Mouse (Mus musculus): ENCODE data around the gene 2810021J22Rik. TPM values are rescaled to one million over a fixed set of nuclear protein-coding genes. Genes with fewer than 3 reads are reported as not detected.

Gene 2810021J22Rik
- polyA plus RNA-seq, 1 experiment from 2014 or later: 11.7 TPM

GRCm38 (mm10) chr11:58890511-58890910, 23.5 kb downstream of the 2810021J22Rik start:
- Histone ChIP-seq H3K4me2 (no peak overlapping the region), H3K27ac (replicated peaks) (no peak overlapping the region), H3K27me3 (replicated peaks) (no peaks in the 10 kb centered on the region), H3K9me3 (replicated peaks) (no peaks in the 10 kb centered on the region), H3K4me3 (replicated peaks) (no peak overlapping the region), H3K4me1 (no peaks in the 10 kb centered on the region), H3K36me3 (peaks cover 56% of the 10 kb centered on the region), H3K9ac (replicated peaks) (no peak overlapping the region)
- 93% methylated on average over 10 of the region's 10 CpGs for WGBS
- ATAC-seq (ENCODE audit: low FRiP score): no peak

- WGBS: 75% methylated on average over 6 of the region's 6 CpGs
- H3K4me3 ChIP-seq (replicated peaks): no peak overlapping the region
- H3K9ac ChIP-seq (replicated peaks): no peak overlapping the region
- ATAC-seq (ENCODE audit: low FRiP score): no peak
- H3K4me2 ChIP-seq: no peak overlapping the region
- H3K9me3 ChIP-seq (replicated peaks): no peaks in the 10 kb centered on the region
- no peaks in the 10 kb centered on the region for H3K4me1 ChIP-seq
- peaks cover 72% of the 10 kb centered on the region for H3K36me3 ChIP-seq
- no peak overlapping the region for H3K27ac ChIP-seq (replicated peaks)
- no peaks in the 10 kb centered on the region for H3K27me3 ChIP-seq (replicated peaks)
These were observed 27.4 kb downstream of the 2810021J22Rik start for GRCm38 (mm10) chr11:58894456-58894855.

- Histone ChIP-seq H3K27ac (replicated peaks) (no peak overlapping the region), H3K9ac (replicated peaks) (no peak overlapping the region), H3K27me3 (replicated peaks) (no peaks in the 10 kb centered on the region), H3K4me3 (replicated peaks) (no peak overlapping the region), H3K4me2 (no peak overlapping the region), H3K9me3 (replicated peaks) (no peaks in the 10 kb centered on the region), H3K36me3 (peaks cover 61% of the 10 kb centered on the region), H3K4me1 (peaks cover 7% of the 10 kb centered on the region)
- no peak for ATAC-seq (ENCODE audit: low FRiP score)
- WGBS: 79% methylated on average over 6 of the region's 6 CpGs
These were observed 30.5 kb downstream of the 2810021J22Rik start for GRCm38 (mm10) chr11:58897485-58897884.

- Histone ChIP-seq H3K27ac (replicated peaks) (no peak overlapping the region), H3K9me3 (replicated peaks) (no peaks in the 10 kb centered on the region), H3K9ac (replicated peaks) (no peak overlapping the region), H3K4me2 (no peak overlapping the region), H3K36me3 (peaks cover 36% of the 10 kb centered on the region), H3K27me3 (replicated peaks) (no peaks in the 10 kb centered on the region), H3K4me1 (peaks cover 18% of the 10 kb centered on the region), H3K4me3 (replicated peaks) (no peak overlapping the region)
- ATAC-seq (ENCODE audit: low FRiP score): no peak
These were observed 34.1 kb downstream of the 2810021J22Rik start for GRCm38 (mm10) chr11:58901080-58901479.

GRCm38 (mm10) chr11:58903511-58904409, 36.7 kb downstream of the 2810021J22Rik start, which contains the start of gene Zfp39:
Gene Zfp39 (minus strand): TSS chr11:58904225.
- peak within 1 kb of the TSS; percentile 73 for H3K9ac ChIP-seq (replicated peaks)
- peaks cover 18% of the 10 kb centered on the region for H3K4me1 ChIP-seq
- H3K36me3 ChIP-seq: peaks cover 18% of the 10 kb centered on the region
- WGBS: under 1% methylated on average over 40 of the region's 40 CpGs
- H3K27ac ChIP-seq (replicated peaks): peak within 1 kb of the TSS; percentile 88
- peak within 1 kb of the TSS; percentile 75 for H3K4me2 ChIP-seq
- peak within 1 kb of the TSS; percentile 65 for H3K4me3 ChIP-seq (replicated peaks)
- H3K9me3 ChIP-seq (replicated peaks): no peaks in the 10 kb centered on the region
- no peaks in the 10 kb centered on the region for H3K27me3 ChIP-seq (replicated peaks)
- ATAC-seq (ENCODE audit: low FRiP score): peak; percentile 99

GRCm38 (mm10) chr11:58904410-58904718, 37.3 kb downstream of the 2810021J22Rik start:
- ATAC-seq (ENCODE audit: low FRiP score): no peak
- peak overlapping the region; percentile 65 for H3K4me3 ChIP-seq (replicated peaks)
- H3K36me3 ChIP-seq: peaks cover 14% of the 10 kb centered on the region
- no peaks in the 10 kb centered on the region for H3K27me3 ChIP-seq (replicated peaks)
- peaks cover 18% of the 10 kb centered on the region for H3K4me1 ChIP-seq
- H3K4me2 ChIP-seq: peak overlapping the region; percentile 75
- peak overlapping the region; percentile 53; the same call in 1 of the 2 replicates for H3K9ac ChIP-seq (replicated peaks)
- H3K9me3 ChIP-seq (replicated peaks): no peaks in the 10 kb centered on the region
- H3K27ac ChIP-seq (replicated peaks): peak overlapping the region; percentile 72; the same call in 1 of the 2 replicates
- 5% methylated on average over 8 of the region's 8 CpGs for whole genome bisulfite sequencing

- Histone ChIP-seq H3K4me2 (peak overlapping the region; percentile 75; the same call in 1 of the 2 replicates), H3K27ac (replicated peaks) (no peak overlapping the region), H3K4me1 (peaks cover 18% of the 10 kb centered on the region), H3K36me3 (peaks cover 14% of the 10 kb centered on the region), H3K9ac (replicated peaks) (no peak overlapping the region), H3K4me3 (replicated peaks) (no peak overlapping the region), H3K27me3 (replicated peaks) (no peaks in the 10 kb centered on the region), H3K9me3 (replicated peaks) (no peaks in the 10 kb centered on the region)
- WGBS: 49% methylated on average over 6 of the region's 6 CpGs
- no peak for ATAC-seq (ENCODE audit: low FRiP score)
These were observed 37.8 kb downstream of the 2810021J22Rik start for GRCm38 (mm10) chr11:58904838-58905237.

- H3K27ac ChIP-seq (replicated peaks): no peak overlapping the region
- WGBS: 100% methylated on average over 1 of the region's 1 CpGs
- no peak for ATAC-seq (ENCODE audit: low FRiP score)
- no peaks in the 10 kb centered on the region for H3K27me3 ChIP-seq (replicated peaks)
- no peak overlapping the region for H3K9ac ChIP-seq (replicated peaks)
- no peak overlapping the region for H3K4me2 ChIP-seq
- 0 out of 2 replicates have a peak, but pooled peaks cover 6% of the 10 kb centered on the region for H3K4me1 ChIP-seq
- no peaks in the 10 kb centered on the region for H3K9me3 ChIP-seq (replicated peaks)
- no peak overlapping the region for H3K4me3 ChIP-seq (replicated peaks)
- H3K36me3 ChIP-seq: no peaks in the 10 kb centered on the region
These were observed 46.8 kb downstream of the 2810021J22Rik start for GRCm38 (mm10) chr11:58913776-58914175.

- H3K27ac ChIP-seq (replicated peaks): no peak overlapping the region
- WGBS: 21% methylated on average over 17 of the region's 17 CpGs
These were observed 47.5 kb downstream of the 2810021J22Rik start for GRCm38 (mm10) chr11:58914461-58915028.

GRCm38 (mm10) chr11:58916879-58917744, 50.1 kb downstream of the 2810021J22Rik start:
- H3K9me3 ChIP-seq (replicated peaks): no peaks in the 10 kb centered on the region
- no peaks in the 10 kb centered on the region for H3K27me3 ChIP-seq (replicated peaks)
- H3K9ac ChIP-seq (replicated peaks): no peak overlapping the region
- no peak overlapping the region for H3K27ac ChIP-seq (replicated peaks)
- H3K36me3 ChIP-seq: no peaks in the 10 kb centered on the region
- no peak overlapping the region for H3K4me3 ChIP-seq (replicated peaks)
- ATAC-seq (ENCODE audit: low FRiP score): no peak
- 52% methylated on average over 14 of the region's 14 CpGs for WGBS
- no peak overlapping the region for H3K4me2 ChIP-seq
- 0 out of 2 replicates have a peak, but pooled peaks cover 6% of the 10 kb centered on the region for H3K4me1 ChIP-seq

More at GRCm38 (mm10) chr11:58914461-58915028, 47.5 kb downstream of the 2810021J22Rik start:
- ATAC-seq (ENCODE audit: low FRiP score): no peak
- peak overlapping the region; percentile 62 for H3K4me2 ChIP-seq
- H3K36me3 ChIP-seq: no peaks in the 10 kb centered on the region
- H3K27me3 ChIP-seq (replicated peaks): no peaks in the 10 kb centered on the region
- peak overlapping the region; percentile 36; the same call in 1 of the 2 replicates for H3K9ac ChIP-seq (replicated peaks)
- H3K4me3 ChIP-seq (replicated peaks): peak overlapping the region; percentile 31
- H3K4me1 ChIP-seq: 0 out of 2 replicates have a peak, but pooled peaks cover 6% of the 10 kb centered on the region
- H3K9me3 ChIP-seq (replicated peaks): no peaks in the 10 kb centered on the region

- ATAC-seq (ENCODE audit: low FRiP score): no peak
These were observed 50.8 kb downstream of the 2810021J22Rik start, which contains the start of gene Btnl10 for GRCm38 (mm10) chr11:58917745-58918366. Gene Btnl10 (plus strand): TSS chr11:58917908.

More at GRCm38 (mm10) chr11:58917745-58918366, 50.8 kb downstream of the 2810021J22Rik start, which contains the start of gene Btnl10:
- 0 out of 2 replicates have a peak, but pooled peaks cover 6% of the 10 kb centered on the region for H3K4me1 ChIP-seq
- no peak within 1 kb of the TSS for H3K9ac ChIP-seq (replicated peaks)
- no peaks in the 10 kb centered on the region for H3K27me3 ChIP-seq (replicated peaks)
- H3K4me2 ChIP-seq: no peak within 1 kb of the TSS
- no peaks in the 10 kb centered on the region for H3K9me3 ChIP-seq (replicated peaks)
- H3K36me3 ChIP-seq: no peaks in the 10 kb centered on the region
- no peak within 1 kb of the TSS for H3K4me3 ChIP-seq (replicated peaks)
- H3K27ac ChIP-seq (replicated peaks): no peak within 1 kb of the TSS
- WGBS: 89% methylated on average over 12 of the region's 12 CpGs

Measured in neural tube, embryonic 15.5 days (tissue).